Mouse (Mus musculus) stomach, embryonic 15.5 days (tissue): ENCODE measurements at regions not wholly inside any gene's neighbourhood (a gene's known extent, or its start where the extent isn't known, plus 50 kb on each side); places are given as distances from the start of the nearest gene placed in this dataset.

ENCODE experiments used
- ATAC-seq: fragments of 200-750 bp; cut with Nextera tagmentation; 2 replicates; pipeline ENCODE4 v1.8.0; 2017; ENCODE audit warnings: low read depth, moderate number of reproducible peaks, moderate TSS enrichment; ENCODE audit not compliant: insufficient read depth, low FRiP score
- H3K27ac ChIP-seq: fragments of 300-500 bp; sonication (generic); 2 replicates; pipeline ENCODE4 v1.5.1; 2015; ENCODE audit warnings: mild to moderate bottlenecking, inconsistent platforms
- H3K27me3 ChIP-seq: fragments of 300-500 bp; sonication (generic); replicated peaks from 2 replicates; pipeline ENCODE4 v1.6.1; 2015; ENCODE audit warnings: inconsistent platforms
- H3K36me3 ChIP-seq: fragments of 300-500 bp; sonication (generic); 2 replicates; pipeline ENCODE4 v1.6.1; 2015; ENCODE audit warnings: inconsistent platforms
- H3K4me1 ChIP-seq: fragments of 300-500 bp; sonication (generic); 2 replicates; pipeline ENCODE4 v1.6.1; 2015; ENCODE audit warnings: inconsistent platforms
- H3K4me2 ChIP-seq: fragments of 300-500 bp; sonication (generic); 2 replicates; pipeline ENCODE4 v1.6.1; 2015; ENCODE audit warnings: mild to moderate bottlenecking, inconsistent platforms
- H3K4me3 ChIP-seq: fragments of 300-500 bp; sonication (generic); replicated peaks from 2 replicates; pipeline ENCODE4 v1.5.1; 2015; ENCODE audit warnings: inconsistent platforms
- H3K9ac ChIP-seq: fragments of 300-500 bp; sonication (generic); 2 replicates; pipeline ENCODE4 v1.6.1; 2015; ENCODE audit warnings: inconsistent platforms
- H3K9me3 ChIP-seq: fragments of 300-500 bp; sonication (generic); 2 replicates; pipeline ENCODE4 v1.6.1; 2016; ENCODE audit warnings: inconsistent platforms
- WGBS: fragments of 180-500 bp; shearing (Covaris S2); methylation state at CpG from one replicate; pipeline ENCODE4 v1.1.7; 2015; 5-methylcytosine and 5-hydroxymethylcytosine counted together

DNA sequence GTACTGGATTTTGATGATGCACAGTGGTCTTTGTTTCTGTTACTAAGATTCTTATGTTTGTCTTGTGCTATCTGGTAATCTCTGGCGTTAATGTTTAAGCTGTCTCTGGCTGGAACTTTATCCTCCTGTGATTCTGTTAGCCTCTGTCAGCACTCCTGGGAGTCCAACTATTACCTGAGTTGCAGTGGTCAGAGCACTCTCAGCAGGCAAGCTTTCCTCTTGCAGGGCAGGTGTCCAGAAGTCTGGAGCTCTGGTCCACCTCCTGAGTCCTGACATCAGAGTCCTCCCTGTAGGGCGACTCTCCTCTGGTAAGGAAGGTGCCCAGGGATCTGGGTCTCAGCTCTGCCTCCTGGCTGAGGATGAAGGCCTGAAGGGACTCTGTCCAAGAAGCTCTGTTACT lies 760.8 kb downstream of the Mat2b start:
- no peak overlapping the region for H3K27ac ChIP-seq
- H3K9ac ChIP-seq, result no peak overlapping the region
- WGBS, result 75% methylated on average over 2 of the region's 2 CpGs
- no peaks in the 10 kb centered on the region for H3K9me3 ChIP-seq
- H3K4me2 ChIP-seq, result no peak overlapping the region
- H3K27me3 ChIP-seq, result no peaks in the 10 kb centered on the region
- no peaks in the 10 kb centered on the region for H3K4me1 ChIP-seq
- ATAC-seq, result no peak
- no peaks in the 10 kb centered on the region for H3K36me3 ChIP-seq
- H3K4me3 ChIP-seq, result no peak overlapping the region

DNA sequence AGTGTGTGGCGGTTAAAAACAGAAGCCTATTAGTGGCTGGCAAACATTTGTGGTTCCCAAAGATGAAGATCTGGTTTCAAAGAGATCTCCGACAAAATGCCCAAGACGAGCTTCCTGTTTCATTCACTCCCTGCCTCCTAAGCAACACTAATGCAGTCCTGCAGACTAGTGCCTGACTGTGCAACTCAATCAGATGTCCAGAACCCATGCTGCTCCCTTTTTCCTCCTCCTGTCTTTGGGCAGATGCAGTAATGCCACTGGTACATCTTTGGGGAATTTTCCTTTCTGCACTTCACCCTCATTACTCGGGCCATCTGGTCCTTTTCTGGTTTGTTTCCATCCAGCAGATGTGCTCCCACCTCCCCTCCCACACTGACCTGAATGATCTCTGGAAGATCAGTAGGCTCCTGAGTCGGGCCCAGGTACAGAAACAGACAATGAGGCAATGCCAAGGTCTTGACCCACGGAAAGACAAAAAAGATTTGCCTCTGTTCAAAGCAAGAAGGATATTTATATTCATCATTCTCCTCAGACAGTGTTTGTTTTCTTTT lies 771.0 kb downstream of the Mat2b start:
- 27% methylated on average over 6 of the region's 6 CpGs for WGBS
- Histone ChIP-seq H3K9me3 (no peaks in the 10 kb centered on the region), H3K4me3 (no peak overlapping the region), H3K27ac (no peak overlapping the region), H3K9ac (no peak overlapping the region), H3K36me3 (no peaks in the 10 kb centered on the region), H3K4me1 (no peaks in the 10 kb centered on the region), H3K27me3 (no peaks in the 10 kb centered on the region), H3K4me2 (no peak overlapping the region)
- no peak for ATAC-seq

DNA sequence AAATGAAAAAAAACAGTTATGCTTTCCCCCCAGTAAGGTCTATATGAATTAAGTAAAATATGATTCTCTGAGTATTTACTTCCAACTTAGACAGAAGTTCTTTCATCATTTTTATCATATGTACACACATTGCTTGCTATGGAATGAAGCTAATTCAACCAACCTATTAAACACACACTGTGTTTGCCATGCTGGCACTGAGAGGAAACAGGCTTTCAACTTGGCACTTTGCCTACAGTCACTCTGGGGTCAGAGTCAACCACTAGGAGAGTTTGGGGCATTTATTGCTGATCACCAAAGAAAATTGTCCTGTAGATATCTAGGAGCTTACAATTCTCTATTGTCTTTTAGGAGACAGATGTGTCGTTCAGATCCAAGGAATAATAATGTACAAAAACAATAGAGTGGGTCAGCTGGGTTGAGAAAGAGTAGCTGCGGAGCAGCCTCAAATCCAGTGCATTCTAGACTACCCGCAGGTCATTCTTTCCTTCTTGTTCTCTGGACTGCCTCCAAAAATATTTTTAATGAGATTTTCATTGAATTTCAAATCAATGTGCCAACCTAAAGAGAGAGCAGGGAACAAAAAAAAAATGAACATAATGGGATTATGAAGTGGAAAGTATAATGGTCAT lies 777.2 kb downstream of the Mat2b start:
- peak; percentile 70 for ATAC-seq
- Histone ChIP-seq H3K27me3 (no peaks in the 10 kb centered on the region), H3K4me2 (no peak overlapping the region), H3K9ac (no peak overlapping the region), H3K36me3 (no peaks in the 10 kb centered on the region), H3K27ac (no peak overlapping the region), H3K4me1 (no peaks in the 10 kb centered on the region), H3K4me3 (no peak overlapping the region), H3K9me3 (no peaks in the 10 kb centered on the region)
- 65% methylated on average over 3 of the region's 3 CpGs for WGBS

GRCm38 (mm10) chr11:39899644-39900225 lies 795.3 kb downstream of the Mat2b start:
- no peaks in the 10 kb centered on the region for H3K4me1 ChIP-seq
- no peaks in the 10 kb centered on the region for H3K36me3 ChIP-seq
- no peak overlapping the region for H3K4me2 ChIP-seq
- H3K27ac ChIP-seq, result no peak overlapping the region
- no peak for ATAC-seq
- no peaks in the 10 kb centered on the region for H3K9me3 ChIP-seq
- no peaks in the 10 kb centered on the region for H3K27me3 ChIP-seq
- 75% methylated on average over 6 of the region's 6 CpGs for WGBS
- H3K9ac ChIP-seq, result no peak overlapping the region
- H3K4me3 ChIP-seq, result no peak overlapping the region

- Histone ChIP-seq H3K4me3 (no peak overlapping the region), H3K27me3 (no peaks in the 10 kb centered on the region), H3K9ac (no peak overlapping the region), H3K36me3 (no peaks in the 10 kb centered on the region), H3K27ac (no peak overlapping the region), H3K4me2 (no peak overlapping the region), H3K4me1 (no peaks in the 10 kb centered on the region), H3K9me3 (no peaks in the 10 kb centered on the region)
- WGBS, result 77% methylated on average over 1 of the region's 1 CpGs
- ATAC-seq, result no peak
Measured at GRCm38 (mm10) chr11:39883305-39883704, 811.7 kb downstream of the Mat2b start.

DNA sequence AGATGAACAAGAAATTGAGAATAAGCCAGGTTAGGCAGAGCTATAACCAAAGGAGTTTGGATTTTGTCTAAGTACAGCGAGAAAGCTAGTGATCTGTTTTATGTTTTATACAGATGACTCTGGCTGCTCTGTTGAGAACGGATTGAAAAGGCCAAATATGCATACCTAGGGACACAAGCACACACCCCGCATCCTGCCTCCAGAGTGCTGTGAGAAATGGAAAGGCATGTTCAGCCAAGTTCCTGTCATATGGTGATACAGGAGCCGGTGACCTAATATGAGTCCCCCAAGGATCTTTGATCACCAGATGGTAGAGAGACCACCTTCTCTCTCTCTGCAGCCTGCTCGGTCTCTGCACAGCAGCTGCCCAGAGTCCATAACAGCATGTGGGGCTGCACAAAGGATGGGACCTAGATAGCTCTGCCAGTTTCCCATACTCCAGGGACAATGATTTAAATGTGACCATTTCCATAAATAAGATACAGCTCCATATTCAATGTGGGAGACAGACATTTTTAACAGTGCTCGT lies 826.5 kb downstream of the Mat2b start:
- H3K27me3 ChIP-seq, result no peaks in the 10 kb centered on the region
- H3K4me2 ChIP-seq, result no peak overlapping the region
- H3K27ac ChIP-seq, result no peak overlapping the region
- no peak for ATAC-seq
- H3K9ac ChIP-seq, result no peak overlapping the region
- H3K4me1 ChIP-seq, result no peaks in the 10 kb centered on the region
- 62% methylated on average over 6 of the region's 6 CpGs for WGBS
- H3K4me3 ChIP-seq, result no peak overlapping the region
- H3K9me3 ChIP-seq, result no peaks in the 10 kb centered on the region
- H3K36me3 ChIP-seq, result no peaks in the 10 kb centered on the region
